Mouse (Mus musculus) hindbrain, embryonic 16.5 days (tissue): ENCODE data around the gene Atxn1. TPM values are rescaled to one million over a fixed set of nuclear protein-coding genes. Genes with fewer than 3 reads are reported as not detected.

ENCODE experiments used
- ATAC-seq: fragments of 200-750 bp; cut with Nextera tagmentation; 2 replicates; pipeline ENCODE4 v1.8.0; 2017; ENCODE audit warnings: moderate TSS enrichment, moderate library complexity
- H3K27ac ChIP-seq: fragments of 300-500 bp; sonication (generic); 2 replicates; pipeline ENCODE4 v1.5.1; 2014; ENCODE audit warnings: low read depth, mild to moderate bottlenecking, control low read depth, low read length, moderate library complexity
- H3K27me3 ChIP-seq: fragments of 300-500 bp; sonication (generic); replicated peaks from 2 replicates; pipeline ENCODE4 v1.6.1; 2014; ENCODE audit warnings: low read length; ENCODE audit not compliant: control insufficient read depth, insufficient read depth
- H3K36me3 ChIP-seq: fragments of 300-500 bp; sonication (generic); 2 replicates; pipeline ENCODE4 v1.6.1; 2014; ENCODE audit warnings: mild to moderate bottlenecking, low read length, moderate library complexity, mixed read lengths; ENCODE audit not compliant: control insufficient read depth, insufficient read depth
- H3K4me1 ChIP-seq: fragments of 300-500 bp; sonication (generic); 2 replicates; pipeline ENCODE4 v1.6.1; 2014; ENCODE audit warnings: low read depth, low read length; ENCODE audit not compliant: control insufficient read depth, insufficient read depth
- H3K4me2 ChIP-seq: fragments of 300-500 bp; sonication (generic); 2 replicates; pipeline ENCODE4 v1.6.1; 2014; ENCODE audit warnings: mild to moderate bottlenecking, low read length, control low read depth, moderate library complexity
- H3K4me3 ChIP-seq: fragments of 300-500 bp; sonication (generic); 2 replicates; pipeline ENCODE4 v1.5.1; 2014; ENCODE audit warnings: mild to moderate bottlenecking, low read length, control low read depth, moderate library complexity
- H3K9ac ChIP-seq: fragments of 300-500 bp; sonication (generic); 2 replicates; pipeline ENCODE4 v1.6.1; 2014; ENCODE audit warnings: low read depth, mild to moderate bottlenecking, control low read depth, low read length, moderate library complexity
- H3K9me3 ChIP-seq: fragments of 300-500 bp; sonication (generic); 2 replicates; pipeline ENCODE4 v1.6.1; 2014; ENCODE audit warnings: mild to moderate bottlenecking, low read length, moderate library complexity; ENCODE audit not compliant: control insufficient read depth
- WGBS: fragments of 180-500 bp; shearing (Covaris S2); extraction: QIAGEN DNeasy Blood & Tissue Kit; methylation state at CpG from one replicate; pipeline ENCODE4 v1.1.7; 2014; 5-methylcytosine and 5-hydroxymethylcytosine counted together
- polyA plus RNA-seq: library from polyadenylated mRNA; unstranded; fragments of >200 nt; fragmentation: Nextera tagmentation; extraction: Ambion mirVana; gene quantifications from 2 replicates; pipeline ENCODE4 v1.2.1, GENCODE M21; 2015

Atxn1 gene
- polyA plus RNA-seq, 1 experiment from 2014 or later = 8.3 TPM

GRCm38 (mm10) chr13:45681196-45681595 is 283.6 kb downstream of the Atxn1 start:
- H3K4me1 ChIP-seq = no peaks in the 10 kb centered on the region
- H3K4me3 ChIP-seq = no peak overlapping the region
- ATAC-seq = no peak
- no peak overlapping the region for H3K4me2 ChIP-seq
- no peaks in the 10 kb centered on the region for H3K36me3 ChIP-seq
- H3K27me3 ChIP-seq = no peaks in the 10 kb centered on the region
- no peak overlapping the region for H3K9ac ChIP-seq
- no peak overlapping the region for H3K27ac ChIP-seq
- H3K9me3 ChIP-seq = no peaks in the 10 kb centered on the region
- WGBS = 88% methylated on average over 5 of the region's 5 CpGs

GRCm38 (mm10) chr13:45680651-45681050 is 284.2 kb downstream of the Atxn1 start:
- no peaks in the 10 kb centered on the region for H3K4me1 ChIP-seq
- H3K36me3 ChIP-seq = no peaks in the 10 kb centered on the region
- no peak for ATAC-seq
- H3K9ac ChIP-seq = no peak overlapping the region
- H3K27me3 ChIP-seq = no peaks in the 10 kb centered on the region
- H3K27ac ChIP-seq = no peak overlapping the region
- no peaks in the 10 kb centered on the region for H3K9me3 ChIP-seq
- WGBS = 89% methylated on average over 5 of the region's 5 CpGs
- H3K4me2 ChIP-seq = no peak overlapping the region
- no peak overlapping the region for H3K4me3 ChIP-seq

- WGBS = 86% methylated on average over 1 of the region's 1 CpGs
- no peak overlapping the region for H3K27ac ChIP-seq
- H3K36me3 ChIP-seq = no peaks in the 10 kb centered on the region
- no peaks in the 10 kb centered on the region for H3K4me1 ChIP-seq
- no peak overlapping the region for H3K9ac ChIP-seq
- no peak overlapping the region for H3K4me2 ChIP-seq
- ATAC-seq = no peak
- H3K9me3 ChIP-seq = no peaks in the 10 kb centered on the region
- H3K27me3 ChIP-seq = no peaks in the 10 kb centered on the region
- no peak overlapping the region for H3K4me3 ChIP-seq
These were observed 285.7 kb downstream of the Atxn1 start for GRCm38 (mm10) chr13:45679096-45679495.

- H3K9ac ChIP-seq = no peak overlapping the region
- no peaks in the 10 kb centered on the region for H3K4me1 ChIP-seq
- H3K9me3 ChIP-seq = no peaks in the 10 kb centered on the region
- no peak overlapping the region for H3K27ac ChIP-seq
- H3K27me3 ChIP-seq = no peaks in the 10 kb centered on the region
- no peak overlapping the region for H3K4me3 ChIP-seq
- ATAC-seq = no peak
- no peak overlapping the region for H3K4me2 ChIP-seq
- no peaks in the 10 kb centered on the region for H3K36me3 ChIP-seq
- WGBS = 49% methylated on average over 2 of the region's 2 CpGs
These were observed 292.2 kb downstream of the Atxn1 start for GRCm38 (mm10) chr13:45672628-45673027.

- no peak overlapping the region for H3K4me3 ChIP-seq
- no peaks in the 10 kb centered on the region for H3K36me3 ChIP-seq
- no peak overlapping the region for H3K9ac ChIP-seq
- H3K4me1 ChIP-seq = no peaks in the 10 kb centered on the region
- H3K9me3 ChIP-seq = no peaks in the 10 kb centered on the region
- H3K27ac ChIP-seq = no peak overlapping the region
- WGBS = 75% methylated on average over 11 of the region's 11 CpGs
- ATAC-seq = no peak
- H3K4me2 ChIP-seq = no peak overlapping the region
- no peaks in the 10 kb centered on the region for H3K27me3 ChIP-seq
These were observed 294.8 kb downstream of the Atxn1 start for GRCm38 (mm10) chr13:45669969-45670368.

- Histone ChIP-seq H3K27me3 (no peaks in the 10 kb centered on the region), H3K4me1 (peaks cover 3% of the 10 kb centered on the region), H3K36me3 (no peaks in the 10 kb centered on the region), H3K4me2 (no peak overlapping the region), H3K27ac (no peak overlapping the region), H3K4me3 (no peak overlapping the region), H3K9me3 (no peaks in the 10 kb centered on the region), H3K9ac (no peak overlapping the region)
- 90% methylated on average over 10 of the region's 10 CpGs for WGBS
- ATAC-seq = no peak
These were observed 302.0 kb downstream of the Atxn1 start for GRCm38 (mm10) chr13:45662852-45663251.

- H3K27ac ChIP-seq = no peak overlapping the region
- WGBS = 55% methylated on average over 3 of the region's 3 CpGs
These were observed 302.6 kb downstream of the Atxn1 start for GRCm38 (mm10) chr13:45662216-45662615.

GRCm38 (mm10) chr13:45661283-45662185 is 303.3 kb downstream of the Atxn1 start:
- H3K9ac ChIP-seq = no peak overlapping the region
- no peaks in the 10 kb centered on the region for H3K36me3 ChIP-seq
- ATAC-seq = no peak
- no peaks in the 10 kb centered on the region for H3K27me3 ChIP-seq
- no peaks in the 10 kb centered on the region for H3K9me3 ChIP-seq
- 0 out of 2 replicates have a peak overlapping the region, but pooled peaks have one; percentile 25 for H3K27ac ChIP-seq
- H3K4me2 ChIP-seq = no peak overlapping the region
- WGBS = 49% methylated on average over 12 of the region's 12 CpGs
- H3K4me3 ChIP-seq = no peak overlapping the region
- peaks cover 3% of the 10 kb centered on the region for H3K4me1 ChIP-seq

More at GRCm38 (mm10) chr13:45662216-45662615, 302.6 kb downstream of the Atxn1 start:
- H3K4me1 ChIP-seq = peaks cover 3% of the 10 kb centered on the region
- no peak overlapping the region for H3K9ac ChIP-seq
- ATAC-seq = no peak
- H3K4me3 ChIP-seq = no peak overlapping the region
- H3K9me3 ChIP-seq = no peaks in the 10 kb centered on the region
- H3K4me2 ChIP-seq = no peak overlapping the region
- H3K36me3 ChIP-seq = no peaks in the 10 kb centered on the region
- no peaks in the 10 kb centered on the region for H3K27me3 ChIP-seq

GRCm38 (mm10) chr13:45659813-45660212 is 305.0 kb downstream of the Atxn1 start:
- H3K36me3 ChIP-seq = no peaks in the 10 kb centered on the region
- ATAC-seq = no peak
- WGBS = 73% methylated on average over 4 of the region's 4 CpGs

More at GRCm38 (mm10) chr13:45659813-45660212, 305.0 kb downstream of the Atxn1 start:
- H3K9me3 ChIP-seq = no peaks in the 10 kb centered on the region
- H3K9ac ChIP-seq = no peak overlapping the region
- no peaks in the 10 kb centered on the region for H3K27me3 ChIP-seq
- no peak overlapping the region for H3K27ac ChIP-seq
- no peak overlapping the region for H3K4me3 ChIP-seq
- peaks cover 3% of the 10 kb centered on the region for H3K4me1 ChIP-seq
- H3K4me2 ChIP-seq = no peak overlapping the region
